Mouse (Mus musculus): ENCODE results near the gene Tmem86a.

Gene Tmem86a

DNA sequence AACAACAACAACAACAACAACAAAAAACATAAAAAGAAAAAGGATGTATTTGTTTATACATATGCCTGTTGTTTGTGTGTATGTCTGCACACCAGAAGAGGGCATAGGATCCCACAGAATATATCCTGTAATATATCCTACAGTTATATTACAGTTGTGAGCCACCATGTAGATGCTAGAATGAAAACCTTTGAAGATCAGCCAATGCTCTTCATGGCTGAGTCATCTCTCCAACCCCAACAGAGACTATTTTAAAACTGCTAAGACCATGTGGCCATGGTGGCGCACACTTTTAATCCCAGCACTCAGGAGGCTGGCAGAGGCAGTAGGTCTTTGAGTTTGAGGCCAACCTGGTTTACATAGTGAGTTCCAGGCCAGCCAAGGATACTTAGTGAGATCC is 22.9 kb upstream of the Tmem86a start:
- no peak for DNase-seq (ENCODE audit: low spot score in 2 of 2)

DNA sequence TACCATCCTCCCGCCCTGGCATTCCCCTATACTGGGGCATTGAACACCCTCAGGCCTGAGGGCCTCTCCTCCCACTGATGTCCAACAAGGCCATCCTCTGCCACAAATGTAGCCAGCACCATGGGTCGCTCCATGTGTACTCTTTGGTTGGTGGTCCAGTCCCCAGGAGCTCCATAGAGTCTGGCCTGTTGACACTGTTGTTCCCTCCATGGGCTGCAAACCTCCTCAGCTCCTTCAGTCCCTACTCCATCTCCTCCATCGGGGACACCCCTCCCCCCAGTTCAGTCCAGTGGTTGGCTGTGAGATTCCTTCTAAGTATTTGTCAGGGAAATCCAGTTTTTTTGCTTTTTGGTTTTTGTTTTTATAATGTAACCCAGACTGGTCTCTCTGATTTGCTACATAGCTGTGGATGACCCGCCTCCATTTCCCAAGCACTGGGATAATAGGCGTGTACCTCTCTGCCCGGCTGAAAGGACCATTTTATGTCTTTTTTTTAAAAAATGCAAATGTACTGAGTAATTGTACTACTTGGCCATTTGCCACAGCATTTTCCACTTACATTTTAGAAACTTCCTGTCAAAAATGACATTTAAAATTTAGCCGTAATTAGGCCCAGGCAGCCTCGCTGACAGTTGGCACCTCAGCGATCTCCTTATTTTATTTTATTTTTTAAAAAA is 19.7 kb upstream of the Tmem86a start:
- no peak for DNase-seq (ENCODE audit: low spot score in 2 of 2)

DNA sequence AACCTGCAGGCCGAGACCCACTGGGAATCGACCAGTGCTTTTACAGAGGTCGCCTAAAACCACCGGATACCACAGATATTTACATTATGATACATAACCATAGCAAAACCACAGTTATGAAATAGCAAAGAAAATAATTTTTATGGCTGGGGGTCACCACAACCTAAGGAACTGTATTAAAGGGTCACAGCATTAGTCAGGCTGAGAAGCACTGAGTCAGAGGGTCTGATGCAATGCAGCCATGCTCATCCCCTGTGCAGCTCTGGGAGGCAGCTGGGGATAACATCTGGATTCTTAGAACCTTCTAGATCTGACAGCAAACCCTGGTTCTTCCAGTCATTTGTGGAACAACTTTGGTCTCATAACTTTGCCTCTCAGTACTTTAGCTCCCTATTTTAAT is 19.0 kb upstream of the Tmem86a start:
- DNase-seq (ENCODE audit: low spot score in 2 of 2) = no peak

DNA sequence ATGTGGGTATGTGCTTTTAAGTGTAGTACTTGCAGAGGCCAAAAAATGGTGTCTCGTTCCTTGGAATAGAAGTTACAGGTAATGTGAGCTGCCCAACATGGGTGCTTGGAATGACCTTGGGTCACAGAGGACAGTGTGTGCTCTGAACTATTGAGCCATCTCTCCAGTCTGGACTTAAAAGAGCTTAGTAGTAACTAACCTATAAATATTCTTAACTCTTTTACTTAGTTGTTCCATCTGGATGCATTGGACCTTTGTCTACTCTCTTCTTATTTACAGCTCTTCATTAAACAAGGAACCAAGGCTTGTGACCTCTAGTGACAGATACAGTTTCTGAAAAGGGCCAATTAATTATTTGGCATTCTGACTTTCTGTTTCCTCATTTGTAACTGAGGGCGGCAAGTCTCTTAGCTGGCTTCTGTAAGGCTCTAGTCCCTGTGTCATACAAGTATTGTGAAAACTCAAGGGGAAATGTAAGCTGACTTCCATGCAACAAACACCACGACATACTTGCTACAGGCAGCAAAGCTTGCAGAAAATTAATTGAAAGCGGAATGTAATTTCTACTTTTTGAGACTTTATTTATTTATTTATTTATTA is 15.5 kb upstream of the Tmem86a start:
- no peak for DNase-seq (ENCODE audit: low spot score in 2 of 2)

DNA sequence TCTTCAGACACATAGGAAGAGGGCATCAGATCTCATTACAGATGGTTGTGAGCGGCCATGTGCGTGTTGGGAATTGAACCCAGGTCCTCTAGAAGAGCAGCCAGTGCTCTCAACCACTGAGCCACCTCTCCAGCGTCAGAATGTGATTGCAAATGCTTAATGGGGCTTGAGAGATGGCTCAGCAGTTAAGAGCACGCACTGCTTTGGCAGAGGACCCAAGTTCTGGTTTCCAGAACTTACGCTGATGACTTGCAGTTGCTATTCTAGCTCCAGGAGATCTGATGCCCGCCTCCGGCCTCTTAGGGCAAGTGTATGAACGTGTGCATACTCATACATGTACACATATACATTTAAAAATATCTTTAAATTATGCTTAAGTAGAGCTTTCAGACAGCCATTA is 15.0 kb upstream of the Tmem86a start:
- no peak for DNase-seq (ENCODE audit: low spot score in 2 of 2)

DNA sequence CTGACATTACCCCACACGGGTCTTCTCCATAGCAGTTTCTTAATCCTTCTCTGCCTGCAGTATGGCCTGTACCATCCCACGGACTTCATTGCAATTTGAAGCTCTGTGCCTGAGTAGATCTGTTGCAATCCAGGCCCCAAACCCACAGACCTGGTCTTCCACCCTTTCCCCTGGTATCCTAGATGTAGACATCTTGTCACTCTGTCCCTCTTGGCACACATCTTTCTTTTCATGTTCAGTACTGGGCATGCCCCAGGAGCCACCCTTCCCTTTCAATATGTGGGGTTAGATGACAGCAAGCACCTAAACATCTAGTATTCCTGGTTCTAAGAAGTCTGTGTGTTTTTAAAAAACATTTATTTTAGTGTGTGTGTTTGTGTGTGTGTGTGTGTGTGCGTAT is 8.7 kb upstream of the Tmem86a start:
- no peak for DNase-seq (ENCODE audit: low spot score in 2 of 2)

DNA sequence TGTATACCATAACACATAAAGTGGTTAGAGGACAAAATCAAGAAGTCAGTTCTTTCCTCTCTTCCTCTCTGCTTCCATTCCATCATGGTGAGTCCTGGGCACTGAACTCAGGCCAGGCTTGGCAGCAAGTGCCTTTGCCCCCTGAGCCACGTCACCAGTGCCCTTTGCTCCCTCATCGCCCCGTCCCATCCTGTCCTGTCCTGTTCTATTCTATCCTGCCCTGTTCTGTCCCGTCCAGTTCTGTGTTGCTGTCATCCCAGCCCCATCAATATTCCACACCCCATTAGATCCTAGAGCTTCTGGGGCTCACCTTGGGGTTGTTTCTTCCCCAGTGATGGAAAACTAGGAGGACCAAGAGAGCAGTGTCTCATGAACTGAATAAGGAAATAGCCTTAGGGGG is 8.3 kb upstream of the Tmem86a start:
- DNase-seq (ENCODE audit: low spot score in 2 of 2) = no peak

DNA sequence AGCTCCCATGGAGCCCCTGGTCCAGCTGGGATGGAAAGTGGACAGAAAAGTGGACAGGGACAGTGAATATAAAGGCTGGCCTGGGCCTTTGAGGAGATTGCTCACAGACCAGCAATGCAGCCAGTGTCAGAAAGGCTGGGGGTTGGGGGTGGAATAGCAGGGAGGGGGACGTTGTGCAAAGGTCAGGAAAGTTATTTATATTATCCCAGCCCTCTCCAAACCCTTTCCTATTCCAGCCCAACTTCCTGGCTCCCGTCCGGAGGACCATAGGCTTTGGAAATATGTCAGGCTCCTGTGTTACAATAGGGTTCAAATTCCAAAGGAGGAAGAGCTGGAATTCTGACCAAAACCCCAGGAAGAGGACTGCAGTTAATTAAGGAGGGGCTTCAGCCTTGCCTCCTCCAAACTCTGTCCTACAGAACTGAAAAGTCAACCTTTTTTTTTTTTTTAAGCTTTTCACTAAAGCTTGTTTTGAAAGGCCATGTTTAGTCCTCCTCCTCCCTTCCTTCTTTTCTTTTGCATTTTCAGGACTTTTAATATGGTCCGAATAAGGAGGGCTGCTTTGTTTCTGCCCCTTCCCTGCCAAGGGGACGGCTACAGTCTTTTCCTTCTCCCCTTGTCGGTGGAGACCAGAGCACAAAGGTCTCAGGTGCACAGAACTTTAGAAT is 7.4 kb upstream of the Tmem86a start:
- no peak for DNase-seq (ENCODE audit: low spot score in 2 of 2)

DNA sequence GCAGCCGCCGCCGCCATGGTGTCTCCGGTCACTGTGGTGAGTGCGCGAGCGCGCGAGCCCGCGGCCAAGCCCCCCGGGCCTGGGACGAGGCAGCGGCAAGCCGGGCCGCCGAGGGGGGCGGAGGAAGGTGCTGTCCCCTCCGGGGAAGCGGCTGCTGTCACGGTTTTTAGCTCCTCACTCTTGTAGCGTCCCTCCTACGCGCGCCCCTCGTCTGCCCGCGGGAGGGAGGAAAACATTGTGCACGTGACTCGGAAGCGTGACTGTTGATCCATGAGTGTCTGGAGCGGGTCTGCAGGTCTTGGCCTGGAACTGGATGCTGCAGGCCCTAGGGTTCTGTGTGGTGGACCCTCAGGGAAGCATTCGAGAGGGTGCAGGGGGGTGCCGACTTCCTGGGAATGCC is 365 bp downstream of the Tmem86a start:
- peak; percentile 56 to 74 for DNase-seq (ENCODE audit: low spot score in 2 of 2)

DNA sequence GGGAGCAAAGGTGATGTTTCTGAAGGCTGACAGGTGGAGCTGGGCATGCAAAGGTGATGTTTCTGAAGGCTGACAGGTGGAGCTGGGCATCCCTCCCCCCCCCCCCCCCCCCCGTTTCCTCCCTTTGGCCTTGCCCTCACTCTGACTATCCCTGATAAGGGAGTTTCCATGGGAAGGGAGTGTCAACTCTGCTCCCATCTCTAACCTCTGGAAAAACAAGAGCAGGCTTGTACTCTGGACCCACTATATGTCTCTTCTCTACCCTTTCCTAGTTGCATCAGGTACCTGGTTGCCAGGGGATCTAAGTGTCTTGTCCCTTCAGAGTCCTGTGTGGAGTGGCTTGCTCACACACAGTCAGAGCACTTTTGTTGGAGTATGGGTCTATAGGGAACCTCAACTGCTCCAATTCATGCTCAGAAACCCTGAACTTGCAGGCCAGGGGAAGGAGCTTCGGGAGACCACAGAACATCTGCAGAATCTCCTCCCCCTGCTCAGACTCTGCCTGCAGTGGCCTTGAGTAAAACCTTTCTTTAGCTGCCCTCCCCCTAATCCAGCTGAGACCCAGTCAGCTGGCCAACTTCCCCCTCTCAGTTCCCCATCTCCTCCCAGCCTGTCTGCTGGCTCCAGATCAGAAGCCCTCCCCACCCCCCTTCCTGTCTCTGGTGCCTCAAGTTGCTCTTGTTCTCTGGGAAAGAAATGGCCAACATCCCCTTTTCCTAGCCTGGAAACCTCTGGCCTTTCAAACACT is 1.2 kb downstream of the Tmem86a start:
- no peak for DNase-seq (ENCODE audit: low spot score in 2 of 2)

DNA sequence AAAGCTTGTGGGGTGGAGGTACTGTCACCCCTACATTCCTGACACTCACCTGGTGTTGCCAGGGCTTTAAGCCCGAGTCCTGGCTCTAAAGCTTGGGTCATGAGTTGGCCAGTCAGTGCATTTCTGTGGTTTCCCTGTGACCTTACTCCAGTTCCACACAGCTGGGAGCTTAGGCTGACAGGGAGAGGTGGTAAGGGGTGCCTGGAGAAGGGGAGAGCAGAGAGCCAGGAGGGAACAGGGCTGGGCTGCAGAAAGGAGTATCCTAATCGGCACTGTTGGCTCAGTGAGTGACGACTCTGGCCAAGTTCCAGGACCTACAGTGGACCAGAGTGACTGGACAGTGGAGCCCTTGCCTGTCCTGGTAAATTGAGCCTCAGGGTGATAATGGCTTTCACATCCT is 1.9 kb downstream of the Tmem86a start:
- DNase-seq (ENCODE audit: low spot score in 2 of 2) = no peak

DNA sequence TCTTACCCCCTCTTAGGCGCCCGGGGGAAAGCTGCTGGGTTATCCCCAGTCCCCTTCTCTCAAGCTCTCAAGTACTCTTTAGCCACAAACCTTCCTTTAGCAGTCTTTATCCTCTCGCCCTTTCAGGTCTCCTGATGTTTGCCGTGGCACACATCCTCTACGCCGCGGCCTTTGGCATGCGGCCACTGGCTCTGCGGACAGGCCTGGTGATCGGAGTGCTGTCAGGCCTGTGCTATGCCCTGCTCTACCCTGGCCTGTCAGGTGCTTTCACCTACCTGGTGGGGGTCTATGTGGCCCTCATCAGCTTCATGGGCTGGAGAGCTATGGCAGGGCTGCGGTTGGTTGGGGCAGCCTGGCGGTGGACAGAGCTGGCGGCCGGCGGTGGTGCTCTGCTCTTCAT is 2.9 kb downstream of the Tmem86a start:
- DNase-seq (ENCODE audit: low spot score in 2 of 2) = no peak

DNA sequence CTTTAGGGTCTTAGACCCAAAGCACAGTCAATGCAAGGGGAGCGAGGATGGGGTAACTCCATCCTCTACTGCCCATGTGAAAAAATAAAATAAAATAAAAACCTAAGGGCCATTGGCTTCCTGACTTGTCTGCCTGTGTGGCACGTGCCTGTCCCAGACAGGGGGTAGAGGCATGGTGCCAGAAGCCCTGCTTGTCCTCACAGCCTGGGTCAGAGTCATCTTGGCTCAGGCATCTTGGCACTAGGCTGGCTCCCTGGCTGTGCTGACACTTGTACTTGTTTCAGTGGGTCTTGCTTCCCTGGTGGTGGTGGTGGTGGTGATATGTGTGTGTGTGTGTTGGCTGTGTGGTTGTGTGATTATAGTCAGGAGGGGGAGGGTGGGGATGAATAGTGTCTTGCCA is 4.3 kb downstream of the Tmem86a start:
- DNase-seq (ENCODE audit: low spot score in 2 of 2) = no peak

DNA sequence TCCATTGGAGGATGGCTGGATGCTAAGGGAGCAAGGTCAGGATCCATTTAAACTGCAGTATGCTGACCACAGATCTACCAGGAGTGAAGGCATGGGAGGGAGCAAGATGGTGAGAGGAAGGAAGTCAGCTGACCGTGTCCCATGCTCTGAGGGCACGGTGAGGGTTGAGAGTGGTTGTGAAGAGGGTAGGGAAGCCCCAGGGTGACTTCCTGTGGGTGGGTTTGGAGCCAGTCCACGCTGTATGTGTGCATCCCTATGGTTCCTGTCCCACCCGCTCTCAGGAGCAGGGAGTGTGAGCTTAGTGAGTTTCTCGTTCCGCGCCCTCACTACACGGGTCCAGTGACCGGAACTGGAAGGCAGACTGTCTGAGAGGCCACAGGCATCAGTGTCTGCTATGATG is 5.3 kb downstream of the Tmem86a start:
- DNase-seq (ENCODE audit: low spot score in 2 of 2) = no peak

DNA sequence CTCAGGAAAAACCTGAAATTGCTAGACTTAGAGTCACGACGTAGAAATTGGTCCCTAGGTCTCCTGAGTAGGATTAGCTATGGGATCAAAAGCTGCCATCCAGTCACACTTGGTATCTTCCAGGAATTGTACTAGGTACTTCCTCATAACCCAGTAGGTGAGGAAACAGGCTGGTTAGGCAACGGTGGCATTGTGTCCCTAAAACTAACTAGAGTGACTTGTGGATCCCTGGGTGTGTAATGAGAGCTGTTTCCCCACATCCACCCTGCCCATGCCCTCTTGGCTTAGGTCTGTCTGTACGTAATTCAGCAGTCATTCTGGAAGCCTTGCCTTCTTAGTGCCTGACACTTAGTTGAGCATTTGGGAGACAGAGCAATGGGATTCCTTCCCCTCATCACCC is 5.9 kb downstream of the Tmem86a start:
- DNase-seq (ENCODE audit: low spot score in 2 of 2) = no peak

DNA sequence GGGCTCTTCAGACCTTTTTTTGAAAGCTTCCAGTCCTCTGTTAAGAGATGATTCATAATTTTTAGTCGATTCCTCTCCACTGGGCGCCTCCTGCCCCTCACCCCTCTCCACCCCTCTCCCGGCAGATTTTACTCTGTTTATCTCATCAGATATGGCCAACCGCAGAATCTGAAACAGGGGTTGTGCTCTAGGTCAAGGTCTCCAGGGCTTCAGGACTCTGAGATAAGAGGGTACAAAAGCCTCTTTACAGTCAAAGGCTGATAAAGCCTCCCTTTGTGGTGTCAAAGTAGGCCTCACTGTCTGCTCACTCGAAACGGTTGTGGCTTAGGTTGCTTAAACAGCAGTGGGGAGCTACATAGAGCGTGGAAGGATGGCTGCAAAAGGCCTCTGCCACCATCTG is 8.9 kb downstream of the Tmem86a start:
- no peak for DNase-seq (ENCODE audit: low spot score in 2 of 2)

DNA sequence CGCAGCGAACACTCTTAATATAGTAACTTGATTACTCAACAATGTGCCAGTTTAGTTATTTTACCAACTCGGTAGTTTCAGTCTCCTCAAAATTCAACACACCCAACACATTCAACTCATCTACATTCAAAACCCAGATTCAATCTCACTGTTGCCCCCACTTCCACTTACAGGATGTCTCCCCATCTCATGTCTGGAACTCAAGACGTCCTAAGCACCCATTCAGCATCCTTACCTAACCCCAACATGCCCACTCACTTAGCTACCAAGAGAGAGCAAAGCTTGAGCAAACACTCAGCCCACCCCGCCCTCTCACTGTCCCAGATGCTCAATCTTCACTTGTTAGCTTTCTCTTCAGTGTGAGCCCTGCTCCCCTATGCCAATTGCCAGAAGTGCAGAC is 11.2 kb downstream of the Tmem86a start:
- no peak for DNase-seq (ENCODE audit: low spot score in 2 of 2)

DNA sequence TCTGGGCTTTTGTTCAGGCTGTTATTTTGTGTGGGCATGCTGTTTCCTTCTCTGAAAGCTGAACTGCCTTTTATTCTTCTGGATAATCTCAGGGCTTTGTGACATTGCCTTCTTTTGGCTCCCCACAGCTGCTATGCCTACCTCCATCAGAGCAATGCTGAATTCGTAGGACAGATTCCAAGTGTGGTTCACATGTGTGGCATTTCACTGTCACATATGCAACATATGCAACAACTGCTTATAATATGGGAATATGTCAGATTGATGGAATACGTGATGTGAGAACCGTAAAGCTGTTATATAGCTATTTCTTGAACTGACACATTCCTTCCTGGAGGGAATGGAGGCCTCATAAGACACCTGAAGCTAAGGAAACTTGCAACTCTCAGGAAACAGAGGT is 16.5 kb downstream of the Tmem86a start:
- no peak for DNase-seq (ENCODE audit: low spot score in 2 of 2)

DNA sequence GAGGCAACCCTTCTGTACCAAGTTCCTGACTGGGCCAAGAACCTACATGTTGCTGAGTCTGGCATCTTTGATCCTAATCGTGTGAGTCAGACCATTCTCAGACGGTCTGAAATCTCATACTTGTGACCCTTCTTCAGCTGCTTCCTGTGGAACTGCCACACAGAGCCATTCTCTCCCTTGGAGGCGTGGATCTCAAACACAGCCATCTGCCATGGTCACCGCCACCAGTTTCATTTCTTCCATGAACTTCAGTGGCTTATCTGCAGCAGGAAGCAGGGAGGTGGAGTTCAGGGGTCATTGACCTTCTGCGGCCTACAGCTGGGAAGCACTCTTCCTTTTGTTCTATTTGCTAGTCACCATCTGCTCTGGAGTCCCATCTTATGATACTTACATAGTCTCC is 17.5 kb downstream of the Tmem86a start:
- no peak for DNase-seq (ENCODE audit: low spot score in 2 of 2)

DNA sequence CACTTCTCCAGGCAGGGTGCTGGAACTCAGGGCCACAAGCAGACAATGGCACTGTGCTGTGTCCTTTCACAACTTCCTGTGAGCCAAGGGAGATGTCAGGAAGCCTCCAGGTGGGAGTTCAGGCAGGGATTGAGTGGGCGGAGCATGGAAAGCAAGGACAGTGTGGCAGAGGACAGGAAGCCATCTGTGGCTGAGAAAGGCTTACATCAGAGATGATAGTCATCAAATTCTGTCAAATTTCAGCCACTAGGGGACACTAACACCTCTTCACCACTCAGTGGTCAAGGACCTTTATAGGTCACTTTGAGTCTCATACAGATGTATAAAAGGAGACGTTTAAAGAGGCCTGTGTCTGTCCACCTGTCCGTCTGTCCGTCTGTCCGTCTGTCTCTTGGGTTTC is 22.1 kb downstream of the Tmem86a start:
- DNase-seq (ENCODE audit: low spot score in 2 of 2) = no peak

DNA sequence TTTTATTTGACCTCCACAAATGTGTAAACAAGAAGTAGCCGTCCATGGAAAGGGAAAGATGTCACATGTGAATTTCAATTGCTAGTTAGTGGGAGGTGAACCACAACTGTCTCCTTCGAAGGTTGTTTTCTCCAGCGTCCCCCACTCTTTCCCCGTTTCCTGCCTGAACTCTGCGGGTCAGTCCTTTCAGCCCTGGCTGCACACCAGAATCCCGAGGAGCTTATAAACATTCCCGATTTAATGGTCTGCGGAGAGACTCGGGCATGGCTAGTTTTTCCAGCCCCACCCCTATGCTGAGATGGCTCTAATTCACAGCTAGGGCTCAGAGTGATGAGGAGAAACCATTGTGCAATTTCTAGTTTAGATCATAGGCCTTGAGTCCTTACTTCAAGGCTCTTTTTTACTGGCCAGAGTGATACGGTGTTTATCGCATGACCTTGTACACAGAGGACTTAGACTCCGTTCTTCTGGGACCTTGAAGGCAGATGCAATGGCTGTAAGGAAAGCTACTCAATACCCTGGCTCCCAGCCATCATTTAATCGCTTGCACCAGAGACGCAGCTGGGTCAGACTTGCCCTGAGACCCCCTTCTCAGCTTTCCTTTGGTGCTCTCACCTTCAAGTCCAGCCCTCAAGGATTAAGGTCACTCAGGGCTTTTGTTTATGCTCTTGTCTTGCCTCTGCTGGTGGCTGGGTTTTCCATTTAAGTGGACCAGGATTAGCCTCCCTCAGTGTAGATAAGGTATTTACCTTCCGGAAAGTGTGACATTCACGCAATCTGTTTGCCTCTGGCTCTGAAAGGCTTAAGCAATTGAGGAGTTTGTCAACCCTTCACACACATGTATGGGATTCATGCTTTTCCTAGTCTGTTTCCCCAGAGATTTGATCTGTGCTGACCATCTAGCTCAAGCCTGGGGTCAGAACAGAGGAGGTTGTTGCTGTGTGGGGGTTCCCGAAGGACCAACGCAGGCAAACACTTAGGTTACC is 23.4 kb downstream of the Tmem86a start:
- no peak for DNase-seq (ENCODE audit: low spot score in 2 of 2)

DNA sequence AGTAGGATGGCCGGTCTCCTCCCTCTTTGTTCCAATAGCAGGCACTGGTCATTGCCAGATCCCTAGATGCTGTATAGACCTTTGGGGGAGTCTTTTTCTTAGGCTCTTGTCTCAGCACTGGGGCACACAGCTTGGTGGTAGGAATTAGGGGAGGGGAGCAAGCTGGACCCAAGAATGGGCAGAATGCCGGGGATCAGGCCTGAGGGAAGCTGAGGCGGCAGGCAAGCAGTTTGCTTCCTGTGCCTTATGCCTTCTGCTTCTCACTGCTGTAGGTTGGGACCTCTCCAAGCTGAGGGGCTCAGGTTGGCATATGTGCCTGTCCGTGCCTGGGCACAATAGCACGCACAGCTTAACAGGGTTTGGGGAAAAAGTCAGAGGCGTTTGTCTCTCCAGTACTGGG is 25.8 kb downstream of the Tmem86a start:
- DNase-seq (ENCODE audit: low spot score in 2 of 2) = no peak

Measured in right cerebral cortex, postnatal 36 days (tissue).